Comparison of ENCODE assay signal across 8 mouse cellular contexts in the genomic region with DNA sequence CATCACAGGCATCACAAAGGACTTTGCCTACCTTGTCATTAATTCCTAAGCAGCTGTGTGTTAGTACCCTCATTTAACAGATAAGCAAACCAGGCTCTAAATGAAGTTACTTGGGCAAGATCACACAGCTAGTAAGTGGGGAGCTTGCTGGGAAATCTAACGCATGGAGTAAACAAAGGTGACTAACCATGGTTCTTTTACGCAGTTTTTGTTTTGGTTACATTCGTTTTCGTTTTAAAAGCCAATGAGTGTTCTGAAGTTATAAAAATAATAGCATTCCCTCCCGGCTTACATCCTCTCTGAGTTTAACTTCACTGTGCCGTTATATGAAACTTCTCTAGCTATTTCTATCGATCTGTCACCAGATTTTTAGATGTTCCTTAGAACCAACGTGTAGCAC. TPM values are rescaled to one million over a fixed set of nuclear protein-coding genes. Genes with fewer than 3 reads are reported as not detected.
DNase-seq lines count a peak whose midpoint lies in the region; ATAC-seq and TF ChIP-seq lines count a peak whose summit lies in the region.
"Had no signal": no experiment of that assay in that cellular context is flagged by ENCODE, and none has a peak within 500 bp of the region (broad histone marks: within the 10 kb centered on the region; RNA-seq: fewer than 3 reads in every experiment).

No protein-coding gene starts in this region.

- no peak for TF ChIP-seq CTCF in forebrain, postnatal 0 days (IDR thresholded peaks at IDR 0.05; ENCODE audit: low read depth)
- no peak for TF ChIP-seq CTCF in liver, embryonic 14.5 days (IDR thresholded peaks at IDR 0.05; ENCODE audit: low read depth)

- ATAC-seq in megakaryocyte, adult 5-6 weeks (ENCODE audit: poor library complexity, severe bottlenecking) = no peak
- ATAC-seq in forebrain, postnatal 0 days = no peak
- ATAC-seq in liver, embryonic 14.5 days (ENCODE audit: insufficient read depth) = no peak
- no peak for ATAC-seq in megakaryocyte-erythroid progenitor cell, adult 5-6 weeks (replicated peaks; ENCODE audit: low FRiP score, low TSS enrichment, poor library complexity, severe bottlenecking)

- 13% methylated on average over 8 of the region's 8 CpGs for WGBS in forebrain, postnatal 0 days
- whole genome bisulfite sequencing in liver, embryonic 14.5 days (ENCODE audit: insufficient replicate concordance) = 15% methylated on average over 8 of the region's 8 CpGs

- H3K4me1 ChIP-seq in megakaryocyte, embryonic 14.5 days = peaks cover 20% of the 10 kb centered on the region
- peaks cover 5% of the 10 kb centered on the region for H3K4me1 ChIP-seq in forebrain, postnatal 0 days (ENCODE audit: insufficient read depth)
- H3K4me1 ChIP-seq in liver, embryonic 14.5 days (replicated peaks; ENCODE audit: control insufficient read depth in 2 of 2, insufficient read depth in 2 of 2, low read length in 1 of 2) = peaks cover 0 to 5% of the 10 kb centered on the region in 2 experiments; a peak in 2 of 4 replicates

- H3K4me3 ChIP-seq in megakaryocyte, embryonic 14.5 days (replicated peaks) = peak overlapping the region; percentile 92
- peak overlapping the region; percentile 61 for H3K4me3 ChIP-seq in forebrain, postnatal 0 days (ENCODE audit: low read depth, low read length)
- peak overlapping the region in 1 of 2 experiments; percentile 52; a peak in 1 of 4 replicates for H3K4me3 ChIP-seq in liver, embryonic 14.5 days (ENCODE audit: insufficient read depth in 1 of 2, low read depth in 2 of 2, low read length in 2 of 2)

- peak overlapping the region; percentile 74 for H3K4me2 ChIP-seq in forebrain, postnatal 0 days (ENCODE audit: low read depth)
- peak overlapping the region; percentile 59 for H3K4me2 ChIP-seq in liver, embryonic 14.5 days (ENCODE audit: low read depth)

- H3K27ac ChIP-seq in forebrain, postnatal 0 days (ENCODE audit: low read depth, low read length) = no peak overlapping the region
- H3K27ac ChIP-seq in liver, embryonic 14.5 days = no peak overlapping the region

- peak overlapping the region; percentile 62; the same call in 1 of the 2 replicates for H3K9ac ChIP-seq in forebrain, postnatal 0 days
- H3K9ac ChIP-seq in liver, embryonic 14.5 days (replicated peaks) = no peak overlapping the region

- H3K27me3 ChIP-seq in megakaryocyte, embryonic 14.5 days (replicated peaks) = peaks cover 15% of the 10 kb centered on the region
- no peaks in the 10 kb centered on the region for H3K27me3 ChIP-seq in forebrain, postnatal 0 days (ENCODE audit: insufficient read depth, low read length)
- H3K27me3 ChIP-seq in liver, embryonic 14.5 days (ENCODE audit: control insufficient read depth, insufficient read depth, low read length) = peaks cover 34% of the 10 kb centered on the region

- peak; percentile 20 for DNase-seq in forebrain, postnatal 0 days
- no peak for DNase-seq in liver, embryonic 14.5 days (ENCODE audit: low read depth in 3 of 3, low spot score in 3 of 3)
- DNase-seq in layer of hippocampus, postnatal 10 days (ENCODE audit: low spot score in 2 of 2) = no peak
- DNase-seq in urinary bladder, postnatal 4 days (ENCODE audit: low spot score in 2 of 2) = no peak
- DNase-seq: adrenal gland, postnatal 36 days had no signal

- H3K36me3 ChIP-seq in megakaryocyte, embryonic 14.5 days (replicated peaks; ENCODE audit: low read length) = no peaks in the 10 kb centered on the region
- H3K36me3 ChIP-seq in forebrain, postnatal 0 days (ENCODE audit: insufficient read depth) = no peaks in the 10 kb centered on the region
- H3K36me3 ChIP-seq in liver, embryonic 14.5 days (replicated peaks; ENCODE audit: control insufficient read depth, insufficient read depth, low read depth) = no peaks in the 10 kb centered on the region

- TF ChIP-seq EP300 in liver, embryonic 14.5 days (IDR thresholded peaks at IDR 0.05; ENCODE audit: low read depth) = no peak

- no peaks in the 10 kb centered on the region for H3K9me3 ChIP-seq in megakaryocyte, embryonic 14.5 days
- no peaks in the 10 kb centered on the region for H3K9me3 ChIP-seq in forebrain, postnatal 0 days (ENCODE audit: low read length)
- no peaks in the 10 kb centered on the region for H3K9me3 ChIP-seq in liver, embryonic 14.5 days (ENCODE audit: control insufficient read depth, low read length)

RNA-seq across cellular contexts. Expression of a gene that starts 10.9 kb away (rescaled TPM):
- polyA plus RNA-seq in megakaryocyte, embryonic 14.5 days (2012; ENCODE audit: insufficient read depth, low replicate concordance) = 2.4 TPM in 1 of 2 replicates, not detected in the other
- 17.9 and 22.9 TPM in 2 replicates for total RNA-seq in megakaryocyte, adult 5-6 weeks (2015)
- total RNA-seq in megakaryocyte, adult 5-6 weeks (2017) = 51.6 and 74.4 TPM in 2 replicates
- total RNA-seq in forebrain, postnatal 0 days (2014; rRNA removed) = 30.7 and 37.5 TPM in 2 replicates
- 18.5 and 29.4 TPM in 2 replicates for polyA plus RNA-seq in forebrain, postnatal 0 days (2015; fragmentation: Nextera tagmentation; extraction: Ambion mirVana)
- polyA plus RNA-seq in liver, embryonic 14.5 days (2012; rRNA removed) = 6.2 and 11.1 TPM in 2 replicates
- 23.2 and 30.1 TPM in 2 replicates for polyA plus RNA-seq in liver, embryonic 14.5 days (2014; fragmentation: Nextera tagmentation; extraction: Ambion mirVana)
- 47.1 and 59.6 TPM in 2 replicates for total RNA-seq in megakaryocyte-erythroid progenitor cell, adult 5-6 weeks (2014; fragmentation: Nextera tagmentation)
- total RNA-seq in megakaryocyte-erythroid progenitor cell, adult 5-6 weeks (2017) = 129 and 148 TPM in 2 replicates
- 10 to 100 TPM; 37.6 to 40.1 TPM for total RNA-seq in layer of hippocampus, postnatal 10 days (2021)

RNA-seq across cellular contexts. Expression of a gene that starts 19.8 kb away (rescaled TPM):
- polyA plus RNA-seq in megakaryocyte, embryonic 14.5 days (2012; ENCODE audit: insufficient read depth, low replicate concordance) = 2.8 and 3.0 TPM in 2 replicates
- 75.5 and 86.8 TPM in 2 replicates for total RNA-seq in megakaryocyte, adult 5-6 weeks (2015)
- 64.6 and 77.2 TPM in 2 replicates for total RNA-seq in megakaryocyte, adult 5-6 weeks (2017)
- total RNA-seq in forebrain, postnatal 0 days (2014; rRNA removed) = 25.8 and 34.8 TPM in 2 replicates
- polyA plus RNA-seq in forebrain, postnatal 0 days (2015; fragmentation: Nextera tagmentation; extraction: Ambion mirVana) = 7.3 and 8.1 TPM in 2 replicates
- polyA plus RNA-seq in liver, embryonic 14.5 days (2012; rRNA removed) = 14.9 and 23.2 TPM in 2 replicates
- polyA plus RNA-seq in liver, embryonic 14.5 days (2014; fragmentation: Nextera tagmentation; extraction: Ambion mirVana) = 18.1 and 19.2 TPM in 2 replicates
- 129 and 135 TPM in 2 replicates for total RNA-seq in megakaryocyte-erythroid progenitor cell, adult 5-6 weeks (2014; fragmentation: Nextera tagmentation)
- total RNA-seq in megakaryocyte-erythroid progenitor cell, adult 5-6 weeks (2017) = 104 and 124 TPM in 2 replicates
- 10 to 100 TPM; 33.0 to 37.0 TPM for total RNA-seq in layer of hippocampus, postnatal 10 days (2021)
